Mouse (Mus musculus): Measurements from ENCODE around the gene Phpt1.

DNA sequence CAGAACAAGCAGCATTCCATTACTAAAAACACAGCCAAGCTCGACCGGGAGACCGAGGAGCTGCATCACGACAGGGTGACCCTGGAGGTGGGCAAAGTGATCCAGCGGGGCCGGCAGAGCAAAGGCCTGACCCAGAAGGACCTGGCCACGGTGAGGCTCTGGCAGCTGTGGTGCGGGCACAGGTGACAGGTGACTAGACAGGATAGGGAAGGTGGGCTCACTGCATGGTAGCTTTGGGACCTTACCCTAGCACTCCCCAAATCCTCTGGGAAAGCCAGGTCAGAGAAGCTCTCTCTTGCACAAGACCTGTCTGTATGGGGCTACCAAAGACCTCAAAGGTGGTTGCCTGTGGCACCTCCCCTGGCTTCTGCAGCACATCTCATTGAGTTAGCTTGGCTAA is 14.5 kb downstream of the Phpt1 start:
- TF ChIP-seq CTCF (IDR thresholded peaks at IDR 0.05; ENCODE audit: low read depth) (no peak), EP300 (IDR thresholded peaks at IDR 0.05; ENCODE audit: low read depth) (no peak)
